Comparison of ENCODE assay signal across 8 mouse cellular contexts in the genomic region with DNA sequence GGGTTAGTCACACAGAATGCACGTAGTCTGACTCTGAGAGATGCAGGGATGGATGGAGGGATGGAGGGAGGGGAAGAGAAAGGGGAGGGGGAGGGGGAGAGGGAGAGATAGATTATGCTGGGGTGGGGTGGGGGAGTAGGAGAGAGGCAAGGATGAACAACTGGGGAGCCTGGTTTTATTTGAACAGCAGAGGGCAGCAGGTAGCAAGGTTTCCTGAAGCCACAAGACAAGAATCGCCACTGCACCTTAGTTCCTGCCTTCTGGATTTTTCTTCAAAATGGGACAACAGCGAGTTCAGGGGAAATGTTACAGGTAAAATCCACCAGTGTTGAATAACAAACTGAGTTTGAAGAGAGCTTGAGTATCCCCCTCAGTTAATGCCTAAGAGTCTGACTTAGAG. TPM values are rescaled to one million over a fixed set of nuclear protein-coding genes. Genes with fewer than 3 reads are reported as not detected.
DNase-seq lines count a peak whose midpoint lies in the region; ATAC-seq and TF ChIP-seq lines count a peak whose summit lies in the region.

No protein-coding gene starts in this region.

- no peaks in the 10 kb centered on the region for H3K79me2 ChIP-seq in heart, adult 2 months (replicated peaks; ENCODE audit: control insufficient read depth, insufficient read depth, low read length)

- intact Hi-C loops in heart, adult 2 months (cut with DNase I): loop anchor here (1.0 kb wide), 1 partner anchor 115 kb away; no protein-coding TSS in a partner anchor
- intact Hi-C loops in heart, postnatal 25 days (cut with DNase I): loop anchor here (1.0 to 5.0 kb wide), 2 partner anchors 38 to 115 kb away; no protein-coding TSS in a partner anchor

- no peaks in the 10 kb centered on the region for H3K27me3 ChIP-seq in heart, adult 2 months (ENCODE audit: control insufficient read depth, insufficient read depth, low read length)

- no peak for ATAC-seq in megakaryocyte, adult 5-6 weeks (ENCODE audit: poor library complexity, severe bottlenecking)

- no peak overlapping the region for H3K9ac ChIP-seq in heart, adult 2 months (ENCODE audit: low read depth, low read length)

- H3K4me1 ChIP-seq in heart, adult 2 months (ENCODE audit: control insufficient read depth, insufficient read depth, low read length): peaks cover 2% of the 10 kb centered on the region; the same call in 1 of the 2 replicates

- H3K36me3 ChIP-seq in heart, adult 2 months (ENCODE audit: control insufficient read depth, insufficient read depth, low read length): no peaks in the 10 kb centered on the region

- peak; percentile 70 for TF ChIP-seq CTCF in heart, adult 2 months (IDR thresholded peaks at IDR 0.05)

- H3K27ac ChIP-seq in heart, adult 2 months: no peak overlapping the region

- TF ChIP-seq POLR2A in heart, adult 2 months (IDR thresholded peaks at IDR 0.05; ENCODE audit: insufficient read depth, low read depth, low read length): no peak

- 0 out of 2 replicates have a peak, but pooled peaks have one; percentile 14 for TF ChIP-seq EP300 in heart, adult 2 months (IDR thresholded peaks at IDR 0.05; ENCODE audit: insufficient read depth, low read depth, low read length)

- no peak overlapping the region for H3K4me3 ChIP-seq in heart, adult 2 months

- DNase-seq in heart, adult 2 months: peak; percentile 26 to 45
- DNase-seq in heart, postnatal 25 days (ENCODE audit: low spot score): no peak
- DNase-seq in 3T3-L1 (ENCODE audit: low read depth, low spot score) (peak; percentile 84), NIH3T3 (ENCODE audit: low read depth) (peak; percentile 77)
- DNase-seq in embryo, embryonic 10 days (ENCODE audit: low spot score): peak; percentile 71
- peak; percentile 76 for DNase-seq in kidney, postnatal 10 days
- DNase-seq in mesoderm, embryonic 11.5 days (ENCODE audit: low read depth, low spot score): peak; percentile 48

- WGBS in heart, adult 2 months: 26% methylated on average over 3 of the region's 3 CpGs

RNA-seq across cellular contexts. Expression of a gene that starts 32.5 kb away (rescaled TPM):
- 1 to 10 TPM; 7.9 to 8.4 TPM for total RNA-seq in heart, adult 2 months (2021)
- polyA plus RNA-seq in heart, adult 2 months (2012; rRNA removed): 3.8 and 5.5 TPM in 2 replicates
- total RNA-seq in heart, postnatal 25 days (2021): 1 to 10 TPM; 9.0 to 9.2 TPM
- 19.6 and 23.1 TPM in 2 replicates for total RNA-seq in megakaryocyte, adult 5-6 weeks (2015)
- total RNA-seq in megakaryocyte, adult 5-6 weeks (2017): 34.8 and 35.9 TPM in 2 replicates
